Comparison of ENCODE assay signal across 7 mouse cellular contexts in genomic region chrX:57393412-57393811, GRCm38 (mm10). TPM values are rescaled to one million over a fixed set of nuclear protein-coding genes. Genes with fewer than 3 reads are reported as not detected.
A peak's percentile ranks its signal among the peaks of the same experiment; 100 is the strongest.
DNase-seq lines count a peak whose midpoint lies in the region; ATAC-seq and TF ChIP-seq lines count a peak whose summit lies in the region.

No protein-coding gene starts in this region.

- H3K36me3 ChIP-seq in lung, embryonic 14.5 days (ENCODE audit: insufficient read depth) = peaks cover 15% of the 10 kb centered on the region
- peaks cover 14% of the 10 kb centered on the region for H3K36me3 ChIP-seq in forebrain, embryonic 13.5 days (ENCODE audit: poor library complexity, severe bottlenecking)
- 0 out of 2 replicates have a peak, but pooled peaks cover 6% of the 10 kb centered on the region for H3K36me3 ChIP-seq in limb, embryonic 15.5 days
- H3K36me3 ChIP-seq in splenic B cell, adult 2 months (ENCODE audit: control insufficient read depth, insufficient read depth, low read length, poor library complexity, severe bottlenecking) = peaks cover 5% of the 10 kb centered on the region; the same call in 1 of the 2 replicates

- no peaks in the 10 kb centered on the region for H3K4me1 ChIP-seq in lung, embryonic 14.5 days (ENCODE audit: insufficient read depth)
- H3K4me1 ChIP-seq in forebrain, embryonic 13.5 days = 0 out of 2 replicates have a peak, but pooled peaks cover 2% of the 10 kb centered on the region
- H3K4me1 ChIP-seq in limb, embryonic 15.5 days = no peaks in the 10 kb centered on the region

- ATAC-seq in lung, embryonic 14.5 days (ENCODE audit: insufficient read depth) = peak; percentile 38; the same call in 1 of the 2 replicates
- peak; percentile 49 for ATAC-seq in forebrain, embryonic 13.5 days
- ATAC-seq in limb, embryonic 15.5 days (ENCODE audit: insufficient number of reproducible peaks, low FRiP score, low TSS enrichment, low read depth) = no peak
- no peak for ATAC-seq in megakaryocyte-erythroid progenitor cell, adult 5-6 weeks (replicated peaks; ENCODE audit: low FRiP score, low TSS enrichment, poor library complexity, severe bottlenecking)

- H3K27me3 ChIP-seq in lung, embryonic 14.5 days (ENCODE audit: insufficient read depth, low read length) = no peaks in the 10 kb centered on the region
- H3K27me3 ChIP-seq in forebrain, embryonic 13.5 days = no peaks in the 10 kb centered on the region
- no peaks in the 10 kb centered on the region for H3K27me3 ChIP-seq in limb, embryonic 15.5 days
- no peaks in the 10 kb centered on the region for H3K27me3 ChIP-seq in splenic B cell, adult 2 months (ENCODE audit: control insufficient read depth, insufficient read depth, low read length, poor library complexity, severe bottlenecking)

- peak overlapping the region; percentile 23; the same call in 1 of the 2 replicates for H3K9ac ChIP-seq in lung, embryonic 14.5 days
- H3K9ac ChIP-seq in forebrain, embryonic 13.5 days = no peak overlapping the region
- H3K9ac ChIP-seq in limb, embryonic 15.5 days = no peak overlapping the region

- no peaks in the 10 kb centered on the region for H3K9me3 ChIP-seq in lung, embryonic 14.5 days (ENCODE audit: low read depth, low read length)
- no peaks in the 10 kb centered on the region for H3K9me3 ChIP-seq in forebrain, embryonic 13.5 days (replicated peaks)
- no peaks in the 10 kb centered on the region for H3K9me3 ChIP-seq in limb, embryonic 15.5 days

- H3K27ac ChIP-seq in lung, embryonic 14.5 days (ENCODE audit: low read depth) = no peak overlapping the region
- no peak overlapping the region for H3K27ac ChIP-seq in forebrain, embryonic 13.5 days
- no peak overlapping the region for H3K27ac ChIP-seq in limb, embryonic 15.5 days

- peak; percentile 8 for DNase-seq in lung, embryonic 14.5 days
- no peak for DNase-seq in lung, adult 18-20 months
- peak; percentile 1 for DNase-seq in splenic B cell, adult 2 months (ENCODE audit: low read depth, low spot score)
- DNase-seq in right cerebral cortex, postnatal 10 days (ENCODE audit: low spot score in 2 of 2) = no peak

- no peak for TF ChIP-seq CTCF in lung, embryonic 14.5 days (IDR thresholded peaks at IDR 0.05; ENCODE audit: low read depth)

- H3K4me2 ChIP-seq in lung, embryonic 14.5 days = peak overlapping the region; percentile 50
- peak overlapping the region; percentile 45 for H3K4me2 ChIP-seq in forebrain, embryonic 13.5 days
- peak overlapping the region; percentile 31 for H3K4me2 ChIP-seq in limb, embryonic 15.5 days

- peak overlapping the region; percentile 54 for H3K4me3 ChIP-seq in lung, embryonic 14.5 days (ENCODE audit: low read depth, low read length)
- peak overlapping the region; percentile 59 for H3K4me3 ChIP-seq in forebrain, embryonic 13.5 days
- H3K4me3 ChIP-seq in limb, embryonic 15.5 days = peak overlapping the region; percentile 53

- WGBS in lung, embryonic 14.5 days = 18% methylated on average over 7 of the region's 7 CpGs
- 22% methylated on average over 7 of the region's 7 CpGs for WGBS in forebrain, embryonic 13.5 days
- WGBS in limb, embryonic 15.5 days = 26% methylated on average over 7 of the region's 7 CpGs

RNA-seq across cellular contexts. Expression of gene Rbmx, which starts 0.6 kb away (rescaled TPM):
- 156 and 165 TPM in 2 replicates for polyA plus RNA-seq in lung, embryonic 14.5 days (2014; fragmentation: Nextera tagmentation; extraction: Ambion mirVana)
- 285 and 301 TPM in 2 replicates for polyA plus RNA-seq in forebrain, embryonic 13.5 days (2015; fragmentation: Nextera tagmentation; extraction: Ambion mirVana)
- 95.9 and 102 TPM in 2 replicates for polyA plus RNA-seq in limb, embryonic 15.5 days (2015; fragmentation: Nextera tagmentation; extraction: Ambion mirVana)
- 54.2 and 90.5 TPM in 2 replicates for total RNA-seq in megakaryocyte-erythroid progenitor cell, adult 5-6 weeks (2014; fragmentation: Nextera tagmentation)
- 59.0 and 72.1 TPM in 2 replicates for total RNA-seq in megakaryocyte-erythroid progenitor cell, adult 5-6 weeks (2017)

RNA-seq across cellular contexts. Expression of gene Gm364, which starts 15.5 kb away (rescaled TPM):
- not detected in 2 replicates for polyA plus RNA-seq in lung, embryonic 14.5 days (2014; fragmentation: Nextera tagmentation; extraction: Ambion mirVana)
- polyA plus RNA-seq in forebrain, embryonic 13.5 days (2015; fragmentation: Nextera tagmentation; extraction: Ambion mirVana) = not detected in 2 replicates
- polyA plus RNA-seq in limb, embryonic 15.5 days (2015; fragmentation: Nextera tagmentation; extraction: Ambion mirVana) = not detected in 2 replicates
- total RNA-seq in megakaryocyte-erythroid progenitor cell, adult 5-6 weeks (2014; fragmentation: Nextera tagmentation) = not detected in 2 replicates
- not detected in 2 replicates for total RNA-seq in megakaryocyte-erythroid progenitor cell, adult 5-6 weeks (2017)

RNA-seq across cellular contexts. Expression of gene Arhgef6, which starts 54.9 kb away (rescaled TPM):
- polyA plus RNA-seq in lung, embryonic 14.5 days (2014; fragmentation: Nextera tagmentation; extraction: Ambion mirVana) = 19.4 and 27.9 TPM in 2 replicates
- 4.4 and 6.4 TPM in 2 replicates for polyA plus RNA-seq in forebrain, embryonic 13.5 days (2015; fragmentation: Nextera tagmentation; extraction: Ambion mirVana)
- 9.2 and 14.3 TPM in 2 replicates for polyA plus RNA-seq in limb, embryonic 15.5 days (2015; fragmentation: Nextera tagmentation; extraction: Ambion mirVana)
- total RNA-seq in megakaryocyte-erythroid progenitor cell, adult 5-6 weeks (2014; fragmentation: Nextera tagmentation) = 8.5 and 11.1 TPM in 2 replicates
- 8.9 and 13.7 TPM in 2 replicates for total RNA-seq in megakaryocyte-erythroid progenitor cell, adult 5-6 weeks (2017)

Comparison
In these comparisons a context has a peak if more than half of its experiments do, and no peak if none do; other contexts are left out.
1. DNase-seq: peak in lung, embryonic 14.5 days (single experiment) and splenic B cell, adult 2 months (single experiment); none in lung, adult 18-20 months (0 of 2) and right cerebral cortex, postnatal 10 days (0 of 2).
2. ATAC-seq: peak in lung, embryonic 14.5 days (single experiment) and forebrain, embryonic 13.5 days (single experiment); none in limb, embryonic 15.5 days (single experiment) and megakaryocyte-erythroid progenitor cell, adult 5-6 weeks (single experiment).
3. Peak in every context shown above with its lines, with median percentiles within 50 percentile points of each other: H3K4me2 ChIP-seq and H3K4me3 ChIP-seq.